ENCODE assay signal across 8 mouse cellular contexts in genomic region chr2:167866751-167867150, GRCm38 (mm10).
A peak's percentile ranks its signal among the peaks of the same experiment; 100 is the strongest.
DNase-seq lines count a peak whose midpoint lies in the region; ATAC-seq and TF ChIP-seq lines count a peak whose summit lies in the region.

No protein-coding gene starts in this region.

- peaks cover 8% of the 10 kb centered on the region; the same call in 1 of the 2 replicates for H3K4me1 ChIP-seq in hindbrain, postnatal 0 days (ENCODE audit: insufficient read depth, low read length)
- peaks cover 38% of the 10 kb centered on the region for H3K4me1 ChIP-seq in hindbrain, embryonic 10.5 days (replicated peaks)
- H3K4me1 ChIP-seq in heart, embryonic 14.5 days (ENCODE audit: control insufficient read depth in 2 of 2, insufficient read depth in 2 of 2, low read length in 2 of 2) = peaks cover 36 to 38% of the 10 kb centered on the region in 2 experiments

- WGBS in hindbrain, postnatal 0 days = 37% methylated on average over 10 of the region's 10 CpGs
- 59% methylated on average over 10 of the region's 10 CpGs for WGBS in hindbrain, embryonic 10.5 days
- WGBS in heart, embryonic 14.5 days = 3% methylated on average over 10 of the region's 10 CpGs

- DNase-seq in hindbrain, postnatal 0 days (ENCODE audit: low spot score) = peak; percentile 60
- DNase-seq in hindbrain, embryonic 10.5 days (ENCODE audit: low spot score) = no peak
- peak; percentile 88 to 92 for DNase-seq in adrenal gland, postnatal 36 days
- peak; percentile 91 to 95 for DNase-seq in kidney, postnatal 4 days
- peak; percentile 68 for DNase-seq in ovary, postnatal 10 days (ENCODE audit: low spot score)
- DNase-seq in spleen, adult 12 weeks (ENCODE audit: low spot score) = no peak
- DNase-seq in retina, embryonic 14.5 days (ENCODE audit: low spot score) = no peak

- H3K36me3 ChIP-seq in hindbrain, postnatal 0 days (ENCODE audit: insufficient read depth, low read length) = no peaks in the 10 kb centered on the region
- H3K36me3 ChIP-seq in hindbrain, embryonic 10.5 days = no peaks in the 10 kb centered on the region
- H3K36me3 ChIP-seq in heart, embryonic 14.5 days (ENCODE audit: control insufficient read depth, insufficient read depth, low read length) = no peaks in the 10 kb centered on the region

- H3K27me3 ChIP-seq in hindbrain, postnatal 0 days (ENCODE audit: insufficient read depth, low read length) = no peaks in the 10 kb centered on the region
- H3K27me3 ChIP-seq in hindbrain, embryonic 10.5 days (ENCODE audit: insufficient read depth, poor library complexity, severe bottlenecking) = peaks cover 3% of the 10 kb centered on the region
- H3K27me3 ChIP-seq in heart, embryonic 14.5 days (ENCODE audit: control insufficient read depth, insufficient read depth, low read length) = peaks cover 9% of the 10 kb centered on the region

- no peaks in the 10 kb centered on the region for H3K9me3 ChIP-seq in hindbrain, postnatal 0 days (ENCODE audit: low read length)
- no peaks in the 10 kb centered on the region for H3K9me3 ChIP-seq in hindbrain, embryonic 10.5 days
- no peaks in the 10 kb centered on the region for H3K9me3 ChIP-seq in heart, embryonic 14.5 days (ENCODE audit: control insufficient read depth, low read length)

- no peak overlapping the region for H3K4me3 ChIP-seq in hindbrain, postnatal 0 days (ENCODE audit: low read length)
- no peak overlapping the region for H3K4me3 ChIP-seq in hindbrain, embryonic 10.5 days
- no peak overlapping the region for H3K4me3 ChIP-seq in heart, embryonic 14.5 days (ENCODE audit: control insufficient read depth in 1 of 2, insufficient read depth in 1 of 2, low read depth in 1 of 2, low read length in 2 of 2)

- H3K9ac ChIP-seq in hindbrain, postnatal 0 days (replicated peaks; ENCODE audit: low read length) = no peak overlapping the region
- peak overlapping the region; percentile 55; the same call in 1 of the 2 replicates for H3K9ac ChIP-seq in heart, embryonic 14.5 days (ENCODE audit: low read length)

- no peak overlapping the region for H3K27ac ChIP-seq in hindbrain, postnatal 0 days
- no peak overlapping the region for H3K27ac ChIP-seq in hindbrain, embryonic 10.5 days
- H3K27ac ChIP-seq in heart, embryonic 14.5 days (replicated peaks in 1 of 2; ENCODE audit: control insufficient read depth in 1 of 2, insufficient read depth in 1 of 2, low read depth in 2 of 2, low read length in 2 of 2) = peak overlapping the region; percentile 54 to 72

- TF ChIP-seq CTCF in hindbrain, postnatal 0 days (IDR thresholded peaks at IDR 0.05; ENCODE audit: low read depth) = peak; percentile 52

- H3K4me2 ChIP-seq in hindbrain, postnatal 0 days (ENCODE audit: low read depth, low read length) = no peak overlapping the region
- peak overlapping the region; percentile 23; the same call in 1 of the 2 replicates for H3K4me2 ChIP-seq in heart, embryonic 14.5 days (ENCODE audit: low read length)

- peak; percentile 42; the same call in 1 of the 2 replicates for ATAC-seq in hindbrain, postnatal 0 days
- peak; percentile 87 for ATAC-seq in heart, embryonic 14.5 days (ENCODE audit: insufficient number of reproducible peaks, insufficient read depth, low FRiP score, low read depth)

Comparison
In these comparisons a context has a peak if more than half of its experiments do, and no peak if none do; other contexts are left out.
1. DNase-seq: peak in hindbrain, postnatal 0 days (single experiment), adrenal gland, postnatal 36 days (2 of 2), kidney, postnatal 4 days (2 of 2) and ovary, postnatal 10 days (single experiment); none in hindbrain, embryonic 10.5 days (single experiment), spleen, adult 12 weeks (single experiment) and retina, embryonic 14.5 days (single experiment).
2. H3K27ac ChIP-seq: peak in heart, embryonic 14.5 days (2 of 2); none in hindbrain, postnatal 0 days (single experiment) and hindbrain, embryonic 10.5 days (single experiment).